Mouse (Mus musculus) limb, embryonic 15.5 days (tissue): ENCODE measurements at regions not wholly inside any gene's neighbourhood (a gene's known extent, or its start where the extent isn't known, plus 50 kb on each side); places are given as distances from the start of the nearest gene placed in this dataset.

Experiments used
- ATAC-seq: fragments of 200-750 bp; cut with Nextera tagmentation; 2 replicates; pipeline ENCODE4 v1.8.0; 2017; ENCODE audit warnings: low read depth, moderate TSS enrichment; ENCODE audit not compliant: insufficient number of reproducible peaks, low FRiP score, low TSS enrichment
- H3K27ac ChIP-seq: fragments of 300-500 bp; sonication (generic); 2 replicates; pipeline ENCODE4 v1.5.1; 2015; ENCODE audit warnings: moderate library complexity, mild to moderate bottlenecking, inconsistent platforms
- H3K27me3 ChIP-seq: fragments of 300-500 bp; sonication (generic); 2 replicates; pipeline ENCODE4 v1.6.1; 2015; ENCODE audit warnings: inconsistent platforms
- H3K36me3 ChIP-seq: fragments of 300-500 bp; sonication (generic); 2 replicates; pipeline ENCODE4 v1.6.1; 2015; ENCODE audit warnings: inconsistent platforms
- H3K4me1 ChIP-seq: fragments of 300-500 bp; sonication (generic); 2 replicates; pipeline ENCODE4 v1.6.1; 2015; ENCODE audit warnings: inconsistent platforms
- H3K4me2 ChIP-seq: fragments of 300-500 bp; sonication (generic); 2 replicates; pipeline ENCODE4 v1.6.1; 2015; ENCODE audit warnings: mild to moderate bottlenecking, inconsistent platforms
- H3K4me3 ChIP-seq: fragments of 300-500 bp; sonication (generic); 2 replicates; pipeline ENCODE4 v1.5.1; 2015; ENCODE audit warnings: mild to moderate bottlenecking, inconsistent platforms
- H3K9ac ChIP-seq: fragments of 300-500 bp; sonication (generic); 2 replicates; pipeline ENCODE4 v1.6.1; 2015; ENCODE audit warnings: inconsistent platforms
- H3K9me3 ChIP-seq: fragments of 300-500 bp; sonication (generic); 2 replicates; pipeline ENCODE4 v1.6.1; 2016; ENCODE audit warnings: inconsistent platforms
- WGBS: fragments of 180-500 bp; shearing (Covaris S2); methylation state at CpG from one replicate; pipeline ENCODE4 v1.1.7; 2015; 5-methylcytosine and 5-hydroxymethylcytosine counted together

GRCm38 (mm10) chr14:98937933-98938332, 56.2 kb downstream of the Rpl36a-ps1 start:
- Histone ChIP-seq H3K4me1 (no peaks in the 10 kb centered on the region), H3K27me3 (no peaks in the 10 kb centered on the region), H3K36me3 (no peaks in the 10 kb centered on the region), H3K27ac (no peak overlapping the region), H3K9me3 (peaks cover 3% of the 10 kb centered on the region; the same call in 1 of the 2 replicates), H3K4me2 (no peak overlapping the region), H3K9ac (no peak overlapping the region), H3K4me3 (no peak overlapping the region)
- WGBS, result 79% methylated on average over 1 of the region's 1 CpGs
- no peak for ATAC-seq

- Histone ChIP-seq H3K4me1 (no peaks in the 10 kb centered on the region), H3K27ac (no peak overlapping the region), H3K9ac (no peak overlapping the region), H3K9me3 (no peaks in the 10 kb centered on the region), H3K4me3 (no peak overlapping the region), H3K36me3 (no peaks in the 10 kb centered on the region), H3K4me2 (no peak overlapping the region), H3K27me3 (no peaks in the 10 kb centered on the region)
- ATAC-seq, result no peak
- WGBS, result 83% methylated on average over 2 of the region's 2 CpGs
Observed at GRCm38 (mm10) chr14:98937373-98937772, 56.7 kb downstream of the Rpl36a-ps1 start.

DNA sequence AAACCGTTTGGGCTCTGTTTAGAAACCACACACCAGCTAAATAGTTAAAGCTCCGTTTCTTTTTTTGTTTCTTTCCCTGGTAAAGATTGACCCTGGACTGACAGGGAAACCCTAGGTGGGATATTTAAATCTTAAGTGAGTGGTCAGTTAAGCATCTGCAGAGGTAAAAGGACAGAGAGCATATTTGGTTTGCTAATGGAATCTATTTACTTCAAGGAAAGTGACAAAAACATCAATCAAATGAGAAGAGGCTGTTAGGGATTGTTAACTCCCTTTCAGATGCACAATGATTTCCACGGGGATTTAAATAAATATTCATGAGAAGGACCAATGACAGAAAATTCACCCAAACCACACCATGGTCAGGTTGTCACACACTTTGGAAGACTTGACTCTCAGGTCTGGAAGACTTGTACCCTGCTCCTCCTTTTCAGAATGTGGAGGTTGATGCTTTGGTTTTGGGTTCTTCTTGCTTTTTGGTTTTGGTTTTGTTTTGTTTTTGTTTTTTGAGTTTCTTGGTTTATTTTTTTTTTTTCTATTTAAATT, 60.7 kb downstream of the Rpl36a-ps1 start:
- Histone ChIP-seq H3K4me1 (no peaks in the 10 kb centered on the region), H3K9ac (no peak overlapping the region)
- no peak for ATAC-seq

DNA sequence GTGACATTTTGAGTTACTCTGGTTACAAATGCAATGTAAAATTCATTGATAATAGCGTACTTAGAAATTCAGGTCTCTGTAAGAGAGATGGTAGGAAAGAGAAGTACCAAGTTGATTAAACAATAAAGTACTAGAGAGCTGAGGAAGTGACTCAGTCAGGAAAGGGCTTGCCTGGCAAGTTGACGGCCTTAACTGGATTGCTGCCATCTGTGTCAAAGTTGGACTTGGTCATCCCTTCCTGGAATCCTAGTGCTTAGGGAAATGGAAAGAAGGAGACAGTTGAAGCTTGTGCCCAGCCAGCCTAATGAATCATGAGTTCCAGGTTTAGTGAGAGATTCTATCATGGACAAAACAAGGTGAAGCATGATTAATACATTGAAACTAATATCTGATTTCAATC, 64.8 kb downstream of the Rpl36a-ps1 start:
- Histone ChIP-seq H3K9ac (no peak overlapping the region), H3K4me2 (no peak overlapping the region), H3K36me3 (no peaks in the 10 kb centered on the region), H3K27ac (no peak overlapping the region), H3K4me1 (no peaks in the 10 kb centered on the region), H3K27me3 (no peaks in the 10 kb centered on the region), H3K9me3 (no peaks in the 10 kb centered on the region), H3K4me3 (no peak overlapping the region)
- ATAC-seq, result no peak
- WGBS, result 65% methylated on average over 2 of the region's 2 CpGs

More for the DNA sequence above, 60.7 kb downstream of the Rpl36a-ps1 start:
- no peaks in the 10 kb centered on the region for H3K27me3 ChIP-seq
- H3K36me3 ChIP-seq, result no peaks in the 10 kb centered on the region
- H3K27ac ChIP-seq, result no peak overlapping the region
- H3K4me2 ChIP-seq, result no peak overlapping the region
- 20% methylated on average over 3 of the region's 3 CpGs for WGBS
- H3K4me3 ChIP-seq, result no peak overlapping the region
- H3K9me3 ChIP-seq, result no peaks in the 10 kb centered on the region

DNA sequence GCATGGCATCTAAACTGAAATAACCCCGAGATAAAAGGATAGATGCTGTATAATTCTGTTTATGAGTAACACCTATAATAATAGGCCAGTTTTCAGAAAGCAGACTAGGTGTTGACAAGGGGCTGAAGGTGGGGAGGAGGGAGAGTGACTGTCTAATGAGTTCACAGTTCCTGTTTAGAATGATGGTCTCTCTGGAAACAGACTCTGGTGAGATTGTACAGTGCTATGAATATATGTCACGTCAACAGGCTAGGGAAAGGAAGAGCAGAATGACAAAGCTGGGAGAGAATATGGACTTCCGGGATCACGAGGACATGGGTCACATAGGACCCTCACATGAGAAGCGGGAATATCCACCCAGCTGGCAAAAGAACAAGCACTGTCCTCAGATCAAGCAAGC, 85.9 kb downstream of the Rpl36a-ps1 start:
- no peak overlapping the region for H3K27ac ChIP-seq
- H3K4me3 ChIP-seq, result no peak overlapping the region
- 76% methylated on average over 5 of the region's 5 CpGs for WGBS
- no peaks in the 10 kb centered on the region for H3K9me3 ChIP-seq
- H3K4me2 ChIP-seq, result no peak overlapping the region
- no peaks in the 10 kb centered on the region for H3K27me3 ChIP-seq
- H3K36me3 ChIP-seq, result no peaks in the 10 kb centered on the region
- no peak for ATAC-seq
- H3K4me1 ChIP-seq, result no peaks in the 10 kb centered on the region
- H3K9ac ChIP-seq, result no peak overlapping the region

GRCm38 (mm10) chr14:98898876-98899275, 95.2 kb downstream of the Rpl36a-ps1 start:
- Histone ChIP-seq H3K4me1 (no peaks in the 10 kb centered on the region), H3K9me3 (no peaks in the 10 kb centered on the region), H3K27ac (no peak overlapping the region), H3K4me3 (no peak overlapping the region), H3K27me3 (no peaks in the 10 kb centered on the region), H3K36me3 (no peaks in the 10 kb centered on the region), H3K4me2 (no peak overlapping the region), H3K9ac (no peak overlapping the region)
- no peak for ATAC-seq
- 46% methylated on average over 4 of the region's 4 CpGs for WGBS

GRCm38 (mm10) chr14:98897390-98897789, 96.7 kb downstream of the Rpl36a-ps1 start:
- no peak for ATAC-seq
- 60% methylated on average over 1 of the region's 1 CpGs for WGBS
- Histone ChIP-seq H3K4me1 (no peaks in the 10 kb centered on the region), H3K4me3 (no peak overlapping the region), H3K9me3 (no peaks in the 10 kb centered on the region), H3K36me3 (no peaks in the 10 kb centered on the region), H3K9ac (no peak overlapping the region), H3K27ac (no peak overlapping the region), H3K4me2 (no peak overlapping the region), H3K27me3 (no peaks in the 10 kb centered on the region)

- Histone ChIP-seq H3K36me3 (no peaks in the 10 kb centered on the region), H3K4me3 (no peak overlapping the region), H3K9me3 (no peaks in the 10 kb centered on the region), H3K9ac (no peak overlapping the region), H3K4me1 (no peaks in the 10 kb centered on the region), H3K27ac (no peak overlapping the region), H3K27me3 (no peaks in the 10 kb centered on the region), H3K4me2 (no peak overlapping the region)
- 82% methylated on average over 1 of the region's 1 CpGs for WGBS
- no peak for ATAC-seq
Observed at GRCm38 (mm10) chr14:98895933-98896332, 98.2 kb downstream of the Rpl36a-ps1 start.

- H3K36me3 ChIP-seq, result no peaks in the 10 kb centered on the region
- no peak overlapping the region for H3K4me3 ChIP-seq
- H3K4me1 ChIP-seq, result no peaks in the 10 kb centered on the region
- no peaks in the 10 kb centered on the region for H3K9me3 ChIP-seq
- WGBS, result 55% methylated on average over 3 of the region's 3 CpGs
- H3K4me2 ChIP-seq, result no peak overlapping the region
- no peak overlapping the region for H3K27ac ChIP-seq
- H3K27me3 ChIP-seq, result no peaks in the 10 kb centered on the region
- no peak overlapping the region for H3K9ac ChIP-seq
- no peak for ATAC-seq
Observed at GRCm38 (mm10) chr14:98892670-98893069, 101.4 kb downstream of the Rpl36a-ps1 start.

DNA sequence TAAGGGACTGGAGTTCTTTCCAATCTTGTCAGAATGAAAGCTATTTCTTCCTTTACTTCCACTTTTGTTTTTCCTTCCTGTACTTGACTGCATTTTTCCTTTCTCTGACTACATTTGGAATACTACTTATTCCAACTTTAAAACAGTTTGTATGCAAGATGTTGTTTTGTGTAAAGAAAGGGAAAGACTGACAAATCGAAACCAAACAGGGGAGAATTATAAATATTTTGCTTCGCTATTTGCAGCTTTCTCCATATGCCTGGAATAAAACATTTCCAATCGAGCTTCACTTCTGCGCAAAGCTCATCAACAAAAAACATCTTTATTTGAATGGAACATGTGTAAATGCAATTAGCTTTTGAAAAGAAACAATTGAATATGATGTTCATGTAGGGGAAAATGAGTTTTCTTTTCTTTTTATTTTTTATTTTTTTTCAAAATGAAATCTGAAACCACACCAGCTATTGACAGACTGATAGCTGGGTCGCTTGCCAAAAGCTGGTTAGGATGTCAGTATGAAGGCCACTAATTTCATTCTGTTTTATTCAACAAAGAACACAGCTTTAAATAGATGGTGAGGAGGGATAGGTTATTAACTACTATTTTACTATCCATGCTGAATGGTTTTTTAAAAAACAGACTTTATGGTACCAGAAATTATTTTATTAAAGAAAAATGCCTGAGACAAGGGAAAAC, 102.7 kb downstream of the Rpl36a-ps1 start:
- 67% methylated on average over 5 of the region's 5 CpGs for WGBS
- Histone ChIP-seq H3K9ac (no peak overlapping the region), H3K27me3 (no peaks in the 10 kb centered on the region), H3K9me3 (no peaks in the 10 kb centered on the region), H3K36me3 (no peaks in the 10 kb centered on the region), H3K4me2 (no peak overlapping the region), H3K4me1 (no peaks in the 10 kb centered on the region), H3K27ac (no peak overlapping the region), H3K4me3 (no peak overlapping the region)
- no peak for ATAC-seq

DNA sequence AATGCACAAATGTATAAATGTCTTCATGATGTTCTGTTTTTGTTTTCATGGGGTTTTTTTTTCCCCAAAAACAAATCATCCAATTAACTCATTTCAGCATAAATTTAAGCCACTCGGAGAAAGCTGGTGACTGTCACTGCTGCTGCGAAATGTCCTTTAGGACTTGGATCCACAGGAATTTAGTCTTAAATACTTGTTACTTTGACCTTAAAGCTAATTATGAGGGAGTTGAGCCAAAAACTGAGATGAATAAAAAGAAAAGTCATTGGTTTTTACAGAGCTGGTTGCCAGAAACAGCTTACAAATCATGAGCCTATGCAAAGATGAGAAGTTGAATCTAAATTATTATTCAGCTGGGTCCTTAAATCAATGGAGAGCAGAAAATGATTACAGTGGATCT, 106.5 kb downstream of the Rpl36a-ps1 start:
- H3K4me1 ChIP-seq, result no peaks in the 10 kb centered on the region
- H3K9me3 ChIP-seq, result no peaks in the 10 kb centered on the region
- H3K36me3 ChIP-seq, result no peaks in the 10 kb centered on the region
- 60% methylated on average over 2 of the region's 2 CpGs for WGBS
- H3K4me2 ChIP-seq, result no peak overlapping the region
- H3K27ac ChIP-seq, result no peak overlapping the region
- H3K9ac ChIP-seq, result no peak overlapping the region
- no peak for ATAC-seq
- H3K4me3 ChIP-seq, result no peak overlapping the region
- H3K27me3 ChIP-seq, result no peaks in the 10 kb centered on the region

- Histone ChIP-seq H3K4me3 (no peak overlapping the region), H3K27ac (no peak overlapping the region), H3K9me3 (no peaks in the 10 kb centered on the region), H3K4me1 (no peaks in the 10 kb centered on the region), H3K4me2 (no peak overlapping the region), H3K9ac (no peak overlapping the region), H3K27me3 (no peaks in the 10 kb centered on the region), H3K36me3 (no peaks in the 10 kb centered on the region)
- 8% methylated on average over 1 of the region's 1 CpGs for WGBS
- no peak for ATAC-seq
Observed at GRCm38 (mm10) chr14:98886982-98887381, 107.1 kb downstream of the Rpl36a-ps1 start.

DNA sequence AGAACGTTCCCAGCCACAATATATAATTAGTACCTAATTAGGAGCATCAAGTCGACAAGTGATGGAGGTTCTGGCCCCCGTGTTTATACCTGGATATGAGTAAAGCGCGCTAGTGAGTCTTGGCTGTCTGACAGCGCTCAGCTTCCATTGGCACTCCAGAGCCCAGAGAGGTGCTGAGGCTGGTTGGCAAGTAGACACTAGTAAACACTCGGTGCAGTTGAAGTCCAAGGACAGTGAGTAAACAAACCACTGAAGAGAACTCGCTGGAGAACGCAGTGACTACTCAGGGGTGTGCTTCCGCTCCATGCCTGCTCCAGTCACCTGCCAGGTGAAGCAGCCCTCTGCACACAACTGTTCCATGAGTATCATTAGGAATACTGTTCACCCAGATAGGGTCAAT, 111.5 kb downstream of the Rpl36a-ps1 start:
- no peaks in the 10 kb centered on the region for H3K36me3 ChIP-seq
- no peaks in the 10 kb centered on the region for H3K4me1 ChIP-seq
- no peaks in the 10 kb centered on the region for H3K9me3 ChIP-seq
- no peak overlapping the region for H3K4me3 ChIP-seq
- H3K9ac ChIP-seq, result no peak overlapping the region
- H3K27me3 ChIP-seq, result no peaks in the 10 kb centered on the region
- no peak overlapping the region for H3K27ac ChIP-seq
- no peak for ATAC-seq
- no peak overlapping the region for H3K4me2 ChIP-seq
- WGBS, result 75% methylated on average over 10 of the region's 10 CpGs
